Mouse (Mus musculus) midbrain, postnatal 0 days (tissue): Measurements from ENCODE around the gene Micall2. TPM values are rescaled to one million over a fixed set of nuclear protein-coding genes. Genes with fewer than 3 reads are reported as not detected.

Experiments
- ATAC-seq: fragments of 200-750 bp; cut with Nextera tagmentation; 2 replicates; pipeline ENCODE4 v1.8.0; 2017; ENCODE audit warnings: moderate number of reproducible peaks, mild to moderate bottlenecking, moderate TSS enrichment, moderate library complexity; ENCODE audit not compliant: low FRiP score
- DNase-seq: peaks from one replicate; pipeline ENCODE4 v3.0.0-alpha.2; 2015; ENCODE audit warnings: low spot score
- H3K27ac ChIP-seq: fragments of 300-500 bp; sonication (generic); 2 replicates; pipeline ENCODE4 v1.5.1; 2014; ENCODE audit warnings: low read depth, mild to moderate bottlenecking, low read length, mixed read lengths
- H3K27me3 ChIP-seq: fragments of 300-500 bp; sonication (generic); 2 replicates; pipeline ENCODE4 v1.6.1; 2014; ENCODE audit warnings: low read length, control low read depth, mixed read lengths; ENCODE audit not compliant: insufficient read depth
- H3K36me3 ChIP-seq: fragments of 300-500 bp; sonication (generic); 2 replicates; pipeline ENCODE4 v1.6.1; 2014; ENCODE audit warnings: low read length, control low read depth, mixed read lengths; ENCODE audit not compliant: insufficient read depth
- H3K4me1 ChIP-seq: fragments of 300-500 bp; sonication (generic); 2 replicates; pipeline ENCODE4 v1.6.1; 2014; ENCODE audit warnings: mild to moderate bottlenecking, control low read depth, antibody characterized with exemption, low read length, mixed read lengths; ENCODE audit not compliant: insufficient read depth
- H3K4me2 ChIP-seq: fragments of 300-500 bp; sonication (generic); 2 replicates; pipeline ENCODE4 v1.6.1; 2014; ENCODE audit warnings: low read depth, mild to moderate bottlenecking, low read length, mixed read lengths; ENCODE audit not compliant: poor library complexity, severe bottlenecking
- H3K4me3 ChIP-seq: fragments of 300-500 bp; sonication (generic); 2 replicates; pipeline ENCODE4 v1.5.1; 2014; ENCODE audit warnings: low read depth, mild to moderate bottlenecking, low read length, moderate library complexity
- H3K9ac ChIP-seq: fragments of 300-500 bp; sonication (generic); replicated peaks from 2 replicates; pipeline ENCODE4 v1.6.1; 2014; ENCODE audit warnings: mild to moderate bottlenecking, low read length, moderate library complexity, mixed read lengths; ENCODE audit not compliant: poor library complexity, severe bottlenecking
- H3K9me3 ChIP-seq: fragments of 300-500 bp; sonication (generic); 2 replicates; pipeline ENCODE4 v1.6.1; 2016; ENCODE audit warnings: low read length, control low read depth
- CTCF ChIP-seq: IDR thresholded peaks from 2 replicates; pipeline ENCODE4 v1.5.1; 2016; ENCODE audit warnings: antibody characterized with exemption, mild to moderate bottlenecking
- WGBS: fragments of 180-500 bp; shearing (Covaris S2); extraction: QIAGEN DNeasy Blood & Tissue Kit; methylation state at CpG from one replicate; pipeline ENCODE4 v1.1.7; 2014; 5-methylcytosine and 5-hydroxymethylcytosine counted together
- polyA plus RNA-seq: library from polyadenylated mRNA; unstranded; fragments of >200 nt; fragmentation: Nextera tagmentation; extraction: Ambion mirVana; gene quantifications from 2 replicates; pipeline ENCODE4 v1.2.1, GENCODE M21; 2015
- total RNA-seq: library from RNA; depleted of rRNA; stranded (reverse); fragments of >200 nt; gene quantifications from 2 replicates; pipeline ENCODE4 v1.2.3, GENCODE M21; 2014

The Micall2 gene
- total and polyA plus RNA-seq, 2 experiments from 2014 or later: 16.6 to 17.4 TPM

GRCm38 (mm10) chr5:139758096-139758495 is 22.0 kb upstream of the Micall2 start:
- H3K4me3 ChIP-seq: no peak overlapping the region
- ATAC-seq: no peak
- peaks cover 94% of the 10 kb centered on the region for H3K36me3 ChIP-seq
- H3K9ac ChIP-seq: no peak overlapping the region
- H3K27me3 ChIP-seq: no peaks in the 10 kb centered on the region
- H3K9me3 ChIP-seq: no peaks in the 10 kb centered on the region
- H3K4me1 ChIP-seq: no peaks in the 10 kb centered on the region
- DNase-seq: no peak
- H3K27ac ChIP-seq: no peak overlapping the region
- 88% methylated on average over 16 of the region's 16 CpGs for WGBS
- TF ChIP-seq CTCF: no peak
- no peak overlapping the region for H3K4me2 ChIP-seq

GRCm38 (mm10) chr5:139756586-139756985 is 20.4 kb upstream of the Micall2 start:
- no peak for ATAC-seq
- 95% methylated on average over 2 of the region's 2 CpGs for WGBS

GRCm38 (mm10) chr5:139756135-139756534 is 20.0 kb upstream of the Micall2 start:
- WGBS: 90% methylated on average over 12 of the region's 12 CpGs
- Histone ChIP-seq H3K4me2 (no peak overlapping the region), H3K27ac (no peak overlapping the region), H3K9me3 (no peaks in the 10 kb centered on the region), H3K9ac (no peak overlapping the region), H3K4me3 (no peak overlapping the region), H3K36me3 (peaks cover 94% of the 10 kb centered on the region), H3K27me3 (no peaks in the 10 kb centered on the region), H3K4me1 (no peaks in the 10 kb centered on the region)
- DNase-seq (no peak), ATAC-seq (no peak)
- TF ChIP-seq CTCF: no peak

More at GRCm38 (mm10) chr5:139756586-139756985, 20.4 kb upstream of the Micall2 start:
- no peak for DNase-seq
- Histone ChIP-seq H3K9ac (no peak overlapping the region), H3K27ac (no peak overlapping the region), H3K4me1 (no peaks in the 10 kb centered on the region), H3K9me3 (no peaks in the 10 kb centered on the region), H3K27me3 (no peaks in the 10 kb centered on the region), H3K4me2 (no peak overlapping the region), H3K36me3 (peaks cover 94% of the 10 kb centered on the region), H3K4me3 (no peak overlapping the region)
- no peak for TF ChIP-seq CTCF

- Histone ChIP-seq H3K9ac (no peak overlapping the region), H3K9me3 (no peaks in the 10 kb centered on the region), H3K4me2 (no peak overlapping the region), H3K4me3 (no peak overlapping the region), H3K27ac (no peak overlapping the region), H3K4me1 (no peaks in the 10 kb centered on the region), H3K27me3 (no peaks in the 10 kb centered on the region), H3K36me3 (peaks cover 90% of the 10 kb centered on the region)
- no peak for ATAC-seq
- WGBS: 35% methylated on average over 12 of the region's 12 CpGs
- DNase-seq: peak; percentile 61
- TF ChIP-seq CTCF: peak; percentile 79
Measured at GRCm38 (mm10) chr5:139754753-139755152, 18.6 kb upstream of the Micall2 start.

GRCm38 (mm10) chr5:139750535-139750934 is 14.4 kb upstream of the Micall2 start:
- ATAC-seq (peak; percentile 49), DNase-seq (peak; percentile 74)
- H3K27ac ChIP-seq: no peak overlapping the region
- H3K9ac ChIP-seq: no peak overlapping the region
- peak; percentile 95 for TF ChIP-seq CTCF
- no peaks in the 10 kb centered on the region; the same call in 1 of the 2 replicates for H3K27me3 ChIP-seq
- H3K36me3 ChIP-seq: peaks cover 51% of the 10 kb centered on the region
- no peaks in the 10 kb centered on the region for H3K4me1 ChIP-seq
- H3K9me3 ChIP-seq: no peaks in the 10 kb centered on the region
- no peak overlapping the region for H3K4me2 ChIP-seq
- H3K4me3 ChIP-seq: no peak overlapping the region

- no peaks in the 10 kb centered on the region; the same call in 1 of the 2 replicates for H3K27me3 ChIP-seq
- no peak overlapping the region for H3K9ac ChIP-seq
- ATAC-seq (no peak), DNase-seq (peak; percentile 19)
- peaks cover 42% of the 10 kb centered on the region for H3K36me3 ChIP-seq
- no peaks in the 10 kb centered on the region for H3K9me3 ChIP-seq
- no peak for TF ChIP-seq CTCF
- no peak overlapping the region for H3K4me2 ChIP-seq
- 85% methylated on average over 16 of the region's 16 CpGs for WGBS
- H3K27ac ChIP-seq: no peak overlapping the region
- H3K4me3 ChIP-seq: no peak overlapping the region
- no peaks in the 10 kb centered on the region for H3K4me1 ChIP-seq
Measured at GRCm38 (mm10) chr5:139749413-139750125, 13.4 kb upstream of the Micall2 start.
